8 mouse cellular contexts compared by ENCODE assay signal in the genomic region with DNA sequence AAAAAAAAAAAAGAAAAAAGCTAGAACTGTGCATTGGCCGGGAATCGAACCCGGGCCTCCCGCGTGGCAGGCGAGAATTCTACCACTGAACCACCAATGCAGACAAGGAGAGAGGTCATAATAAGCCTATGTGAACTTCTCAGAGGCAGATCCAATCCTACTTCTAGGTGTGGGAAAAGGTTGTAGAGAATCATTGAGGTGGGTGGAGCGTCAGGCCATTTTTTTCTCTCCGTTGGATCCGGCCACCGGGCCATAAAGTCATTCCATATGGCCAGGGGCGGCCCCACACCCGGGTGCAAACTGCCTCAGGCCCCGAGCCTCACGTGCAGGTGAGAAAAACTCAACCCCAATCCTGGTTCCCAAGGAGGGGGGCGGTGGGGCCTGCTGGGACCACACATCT. TPM values are rescaled to one million over a fixed set of nuclear protein-coding genes. Genes with fewer than 3 reads are reported as not detected.
A peak's percentile ranks its signal among the peaks of the same experiment; 100 is the strongest.
DNase-seq lines count a peak whose midpoint lies in the region; ATAC-seq and TF ChIP-seq lines count a peak whose summit lies in the region.

No protein-coding gene starts in this region.

- no peak overlapping the region for H3K27ac ChIP-seq in bone marrow macrophage, adult 2 months (ENCODE audit: insufficient read depth, low read depth, low read length)
- no peak overlapping the region for H3K27ac ChIP-seq in neural tube, embryonic 15.5 days (replicated peaks)
- H3K27ac ChIP-seq in thymus, adult 2 months (ENCODE audit: control insufficient read depth, insufficient read depth, low read length), result no peak overlapping the region

- H3K27me3 ChIP-seq in neural tube, embryonic 15.5 days (replicated peaks), result peaks cover 15% of the 10 kb centered on the region
- H3K27me3 ChIP-seq in thymus, adult 2 months (ENCODE audit: control insufficient read depth, insufficient read depth, low read length), result peaks cover 13% of the 10 kb centered on the region

- TF ChIP-seq CTCF in bone marrow macrophage, adult 2 months (IDR thresholded peaks at IDR 0.05; ENCODE audit: low read depth, low read length), result no peak
- TF ChIP-seq CTCF in lung, adult 2 months (IDR thresholded peaks at IDR 0.05; ENCODE audit: insufficient read depth, low read length), result no peak
- no peak for TF ChIP-seq CTCF in thymus, adult 2 months (IDR thresholded peaks at IDR 0.05; ENCODE audit: borderline replicate concordance, control insufficient read depth, extremely low read depth, insufficient read depth, low read length, poor library complexity)

- 3% methylated on average over 15 of the region's 15 CpGs for WGBS in lung, adult 2 months
- 1% methylated on average over 15 of the region's 15 CpGs for WGBS in neural tube, embryonic 15.5 days
- WGBS in thymus, adult 2 months, result 5% methylated on average over 15 of the region's 15 CpGs

- H3K4me2 ChIP-seq in neural tube, embryonic 15.5 days, result peak overlapping the region; percentile 97

- intact Hi-C loops in heart, postnatal 10 days (cut with DNase I), result no loop called here

- peak; percentile 55 for ATAC-seq in erythroid progenitor cell, adult 5-6 weeks (replicated peaks; ENCODE audit: low FRiP score, poor library complexity, severe bottlenecking)
- no peak for ATAC-seq in neural tube, embryonic 15.5 days (ENCODE audit: low FRiP score)

- peak overlapping the region; percentile 87 for H3K9ac ChIP-seq in neural tube, embryonic 15.5 days (replicated peaks)

- no peak for TF ChIP-seq POLR2A in bone marrow macrophage, adult 2 months (IDR thresholded peaks at IDR 0.05; ENCODE audit: borderline replicate concordance, low read depth, low read length)
- no peak for TF ChIP-seq POLR2A in lung, adult 2 months (IDR thresholded peaks at IDR 0.05; ENCODE audit: borderline replicate concordance, extremely low read depth, low read depth, low read length)
- no peak for TF ChIP-seq POLR2A in thymus, adult 2 months (IDR thresholded peaks at IDR 0.05; ENCODE audit: control insufficient read depth, extremely low read depth, insufficient read depth, low read length, poor library complexity)

- H3K4me1 ChIP-seq in bone marrow macrophage, adult 2 months (ENCODE audit: control insufficient read depth, insufficient read depth, low read length), result peaks cover 16% of the 10 kb centered on the region
- H3K4me1 ChIP-seq in lung, adult 2 months (ENCODE audit: control insufficient read depth, insufficient read depth, low read length), result peaks cover 3% of the 10 kb centered on the region; the same call in 1 of the 2 replicates
- H3K4me1 ChIP-seq in neural tube, embryonic 15.5 days, result peaks cover 51% of the 10 kb centered on the region
- peaks cover 40% of the 10 kb centered on the region for H3K4me1 ChIP-seq in thymus, adult 2 months (replicated peaks; ENCODE audit: control insufficient read depth, insufficient read depth, low read length)

- H3K36me3 ChIP-seq in neural tube, embryonic 15.5 days, result no peaks in the 10 kb centered on the region
- H3K36me3 ChIP-seq in thymus, adult 2 months (ENCODE audit: control insufficient read depth, insufficient read depth, low read length), result no peaks in the 10 kb centered on the region

- DNase-seq in CD4-positive helper T cell, adult 2 months (ENCODE audit: low read depth, low spot score), result peak; percentile 85
- peak; percentile 92 to 95 for DNase-seq in heart, postnatal 10 days
- peak; percentile 83 to 88 for DNase-seq in kidney, postnatal 4 days
- peak; percentile 84 for DNase-seq in lung, adult 2 months
- peak; percentile 89 for DNase-seq in thymus, adult 2 months

- no peaks in the 10 kb centered on the region for H3K9me3 ChIP-seq in neural tube, embryonic 15.5 days (replicated peaks)

- peak overlapping the region; percentile 70 for H3K4me3 ChIP-seq in bone marrow macrophage, adult 2 months (ENCODE audit: insufficient read depth, low read length)
- H3K4me3 ChIP-seq in lung, adult 2 months (replicated peaks; ENCODE audit: extremely low read depth, low read depth, low read length), result peak overlapping the region; percentile 76
- peak overlapping the region; percentile 85 for H3K4me3 ChIP-seq in neural tube, embryonic 15.5 days (replicated peaks)
- H3K4me3 ChIP-seq in thymus, adult 2 months (ENCODE audit: control insufficient read depth, insufficient read depth, low read length), result no peak overlapping the region

RNA-seq across cellular contexts. Expression of a gene that starts 1.4 kb away (rescaled TPM):
- 0.71 and 0.88 TPM in 2 replicates for polyA plus RNA-seq in bone marrow macrophage, adult 2 months (2012; ENCODE audit: insufficient read depth, insufficient read length, missing spikeins)
- not detected in 2 replicates for total RNA-seq in erythroid progenitor cell, adult 5-6 weeks (2015; ENCODE audit: low replicate concordance)
- total RNA-seq in erythroid progenitor cell, adult 5-6 weeks (2017; ENCODE audit: low replicate concordance), result not detected in 2 replicates
- total RNA-seq in heart, postnatal 10 days (2021), result under 1 TPM; 0.17 to 0.34 TPM
- polyA plus RNA-seq in lung, adult 2 months (2012; rRNA removed), result 0.25 and 0.95 TPM in 2 replicates
- 0.68 and 1.0 TPM in 2 replicates for polyA plus RNA-seq in neural tube, embryonic 15.5 days (2015; fragmentation: Nextera tagmentation; extraction: Ambion mirVana)
- 0.69 and 1.1 TPM in 2 replicates for polyA plus RNA-seq in thymus, adult 2 months (2012; rRNA removed)

RNA-seq across cellular contexts. Expression of a gene that starts 3.6 kb away (rescaled TPM):
- 0.35 TPM in 1 of 2 replicates, not detected in the other for polyA plus RNA-seq in bone marrow macrophage, adult 2 months (2012; ENCODE audit: insufficient read depth, insufficient read length, missing spikeins)
- total RNA-seq in erythroid progenitor cell, adult 5-6 weeks (2015; ENCODE audit: low replicate concordance), result not detected in 2 replicates
- not detected in 2 replicates for total RNA-seq in erythroid progenitor cell, adult 5-6 weeks (2017; ENCODE audit: low replicate concordance)
- under 1 TPM; 0.42 to 0.60 TPM for total RNA-seq in heart, postnatal 10 days (2021)
- 1.1 and 1.2 TPM in 2 replicates for polyA plus RNA-seq in lung, adult 2 months (2012; rRNA removed)
- polyA plus RNA-seq in neural tube, embryonic 15.5 days (2015; fragmentation: Nextera tagmentation; extraction: Ambion mirVana), result 0.63 TPM in 2 replicates
- polyA plus RNA-seq in thymus, adult 2 months (2012; rRNA removed), result 0.65 and 1.3 TPM in 2 replicates

RNA-seq across cellular contexts. Expression of a gene that starts 6.9 kb away (rescaled TPM):
- polyA plus RNA-seq in bone marrow macrophage, adult 2 months (2012; ENCODE audit: insufficient read depth, insufficient read length, missing spikeins), result not detected in 2 replicates
- not detected in 2 replicates for total RNA-seq in erythroid progenitor cell, adult 5-6 weeks (2015; ENCODE audit: low replicate concordance)
- total RNA-seq in erythroid progenitor cell, adult 5-6 weeks (2017; ENCODE audit: low replicate concordance), result 3.1 TPM in 1 of 2 replicates, not detected in the other
- total RNA-seq in heart, postnatal 10 days (2021), result not detected
- 2.6 and 23.9 TPM in 2 replicates for polyA plus RNA-seq in lung, adult 2 months (2012; rRNA removed)
- polyA plus RNA-seq in neural tube, embryonic 15.5 days (2015; fragmentation: Nextera tagmentation; extraction: Ambion mirVana), result 4.3 and 6.1 TPM in 2 replicates
- polyA plus RNA-seq in thymus, adult 2 months (2012; rRNA removed), result 2.0 and 2.5 TPM in 2 replicates

RNA-seq across cellular contexts. Expression of a gene that starts 23.7 kb away (rescaled TPM):
- 24.7 and 35.9 TPM in 2 replicates for polyA plus RNA-seq in bone marrow macrophage, adult 2 months (2012; ENCODE audit: insufficient read depth, insufficient read length, missing spikeins)
- total RNA-seq in erythroid progenitor cell, adult 5-6 weeks (2015; ENCODE audit: low replicate concordance), result 3.4 and 3.6 TPM in 2 replicates
- total RNA-seq in erythroid progenitor cell, adult 5-6 weeks (2017; ENCODE audit: low replicate concordance), result 3.3 and 7.6 TPM in 2 replicates
- 100 to 1,000 TPM in 1 of 2 experiments, 10 to 100 TPM in 1; 61.4 to 101 TPM for total RNA-seq in heart, postnatal 10 days (2021)
- polyA plus RNA-seq in lung, adult 2 months (2012; rRNA removed), result 36.8 and 78.5 TPM in 2 replicates
- polyA plus RNA-seq in neural tube, embryonic 15.5 days (2015; fragmentation: Nextera tagmentation; extraction: Ambion mirVana), result 10.0 and 11.9 TPM in 2 replicates
- 28.0 and 29.6 TPM in 2 replicates for polyA plus RNA-seq in thymus, adult 2 months (2012; rRNA removed)

RNA-seq across cellular contexts. Expression of a gene that starts 30.5 kb away (rescaled TPM):
- polyA plus RNA-seq in bone marrow macrophage, adult 2 months (2012; ENCODE audit: insufficient read depth, insufficient read length, missing spikeins), result 76.6 and 79.4 TPM in 2 replicates
- 94.1 and 114 TPM in 2 replicates for total RNA-seq in erythroid progenitor cell, adult 5-6 weeks (2015; ENCODE audit: low replicate concordance)
- total RNA-seq in erythroid progenitor cell, adult 5-6 weeks (2017; ENCODE audit: low replicate concordance), result 18.2 and 31.1 TPM in 2 replicates
- 10 to 100 TPM; 71.1 to 85.8 TPM for total RNA-seq in heart, postnatal 10 days (2021)
- polyA plus RNA-seq in lung, adult 2 months (2012; rRNA removed), result 120 and 129 TPM in 2 replicates
- polyA plus RNA-seq in neural tube, embryonic 15.5 days (2015; fragmentation: Nextera tagmentation; extraction: Ambion mirVana), result 347 and 355 TPM in 2 replicates
- polyA plus RNA-seq in thymus, adult 2 months (2012; rRNA removed), result 159 and 175 TPM in 2 replicates
